Mouse (Mus musculus) natural killer cell, adult 2 months (primary cell): ENCODE results near the gene Rab11fip2.
A peak's percentile ranks its signal among the peaks of the same experiment; 100 is the strongest.

Experiments used
- DNase-seq, 2 experiments: peaks; one replicate each; pipeline ENCODE4 v3.0.0; 2022; ENCODE audit warnings: low spot score in 2 of 2

The Rab11fip2 gene

DNA sequence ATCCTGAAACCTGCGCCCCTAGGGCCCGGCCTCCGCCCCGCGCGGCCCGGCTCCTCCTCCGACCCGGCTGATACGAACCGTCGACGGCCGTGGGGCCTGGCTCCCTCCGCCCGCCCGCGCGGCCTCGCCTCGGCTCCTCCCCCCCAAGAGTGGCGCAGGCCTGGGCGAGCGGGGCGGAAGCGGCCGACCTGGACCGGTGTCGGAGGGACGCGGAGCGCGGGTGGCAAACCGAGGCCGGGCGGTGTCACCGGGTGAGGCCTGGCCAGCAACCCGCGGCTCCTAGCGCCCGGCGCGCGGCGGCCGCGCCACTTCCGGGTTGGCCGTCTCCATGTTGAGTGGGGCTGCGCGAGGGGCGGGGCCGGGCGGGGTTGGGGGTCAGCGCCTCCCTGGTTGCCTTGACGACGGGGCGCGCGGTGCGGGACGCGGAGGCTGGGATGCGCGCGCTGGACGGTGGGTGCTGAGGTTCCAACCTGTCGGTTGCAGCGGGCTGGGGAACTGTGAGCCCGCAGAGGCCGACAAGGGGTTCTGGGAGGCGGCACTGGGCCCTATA is at the start of gene Rab11fip2:
Gene Rab11fip2, minus strand, starts transcription at position 333 of the 550 bp plus-strand sequence.
- DNase-seq: peak; percentile 84 to 85

DNA sequence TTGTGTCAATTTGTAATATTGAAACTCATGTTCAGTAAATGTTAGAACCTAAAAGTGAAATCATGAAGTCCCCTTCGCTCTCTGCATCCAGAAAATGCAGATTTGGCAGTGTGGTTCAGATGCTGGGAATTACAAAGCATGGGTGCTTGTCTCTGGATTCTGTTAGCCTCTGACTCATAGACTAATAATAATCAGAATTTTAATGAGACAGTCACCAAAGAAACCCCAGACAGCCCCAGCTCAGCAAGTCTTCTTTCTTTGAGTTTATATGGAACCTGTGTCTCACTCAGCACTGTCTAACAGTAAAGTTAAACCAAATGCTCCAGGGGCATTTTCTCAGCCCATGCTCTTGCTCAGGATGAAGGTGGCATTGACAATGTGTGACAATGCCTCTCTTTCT is 38.1 kb upstream of the Rab11fip2 start:
- no peak for DNase-seq

DNA sequence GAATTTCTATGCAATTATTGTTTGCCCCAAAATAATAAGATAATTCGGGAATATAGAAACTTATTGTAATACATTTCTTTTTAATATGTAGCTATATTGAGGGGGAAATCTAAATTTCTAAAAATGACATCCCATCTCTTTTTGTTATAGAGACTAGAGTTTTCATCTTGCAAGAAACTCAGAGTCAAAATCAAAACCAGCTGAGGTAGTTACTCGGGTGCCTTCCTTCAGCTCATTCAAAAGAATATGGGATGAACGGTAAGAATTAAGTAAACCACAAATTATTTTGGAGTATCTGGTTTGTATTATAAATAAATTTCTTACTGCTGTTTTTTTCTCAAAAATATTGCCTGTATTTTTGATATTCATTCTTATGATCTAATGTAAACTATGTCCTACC is 11.5 kb upstream of the Rab11fip2 start:
- no peak for DNase-seq

DNA sequence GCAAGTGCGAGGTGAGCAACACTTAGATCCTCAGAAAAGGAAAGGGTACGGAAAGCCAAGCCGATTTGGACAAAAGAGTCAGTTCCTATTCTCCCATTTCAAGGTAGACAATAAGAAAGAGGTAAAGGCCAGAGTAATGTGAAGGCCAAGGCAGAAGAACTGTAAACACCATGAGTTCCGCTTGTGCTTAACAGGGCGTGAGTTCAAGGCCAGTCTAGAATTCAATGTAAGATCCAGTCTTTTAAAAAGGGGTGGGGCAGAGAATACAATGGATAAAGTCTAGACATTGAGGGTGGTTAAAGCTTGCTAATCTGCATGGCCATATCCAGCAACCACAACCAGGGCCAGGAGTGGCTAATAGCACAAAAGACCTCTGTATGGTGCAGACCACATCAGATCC is 6.3 kb upstream of the Rab11fip2 start:
- no peak for DNase-seq

DNA sequence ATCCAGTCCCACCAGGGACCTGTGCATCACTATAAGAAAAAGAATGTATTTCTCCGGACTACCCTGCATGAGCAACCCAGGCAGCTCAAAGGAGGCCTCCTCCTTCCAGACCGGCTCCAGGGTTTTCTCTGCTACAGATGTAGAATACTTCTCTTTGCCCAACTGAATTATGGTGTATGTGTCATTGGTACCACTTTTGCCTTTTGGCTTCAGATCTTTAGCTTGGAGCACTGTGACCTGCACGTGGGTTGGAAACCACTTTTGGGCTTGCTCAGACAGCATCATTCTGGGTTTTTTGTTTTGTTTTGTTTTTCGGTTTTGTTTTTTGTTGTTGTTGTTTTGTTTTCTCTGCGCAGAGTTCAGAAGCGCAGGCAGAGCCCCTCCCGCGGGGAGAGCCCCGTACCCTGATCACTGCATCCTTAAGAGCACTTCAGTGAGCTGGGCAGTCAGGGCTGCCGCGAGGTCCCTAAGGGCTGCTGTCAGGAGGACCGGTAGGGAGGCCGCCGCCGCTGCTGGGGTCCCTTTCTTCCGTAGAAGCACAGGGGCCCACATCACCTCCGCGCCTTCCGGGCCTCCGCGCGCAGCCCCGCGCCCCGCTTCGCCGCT is 635 bp downstream of the Rab11fip2 start:
- no peak for DNase-seq

DNA sequence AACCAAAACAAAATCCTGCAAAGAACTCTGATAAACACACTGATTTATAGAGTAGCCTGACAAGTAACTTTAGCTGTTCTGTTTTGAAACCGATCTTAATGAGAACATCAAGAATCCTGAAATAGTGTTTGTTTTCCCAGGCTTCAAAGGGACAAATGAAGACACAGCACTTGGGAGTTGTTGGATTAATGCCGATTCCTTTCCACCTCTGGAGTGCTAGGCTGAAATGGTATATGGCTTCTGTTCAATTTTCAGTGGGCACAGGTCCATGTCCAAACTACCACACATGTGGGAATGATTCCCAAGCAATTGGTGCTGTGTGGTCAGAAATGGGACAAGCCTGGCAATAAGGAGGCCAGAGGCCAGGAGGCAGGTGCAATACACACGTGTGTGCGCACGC is 3.7 kb downstream of the Rab11fip2 start:
- DNase-seq: no peak

DNA sequence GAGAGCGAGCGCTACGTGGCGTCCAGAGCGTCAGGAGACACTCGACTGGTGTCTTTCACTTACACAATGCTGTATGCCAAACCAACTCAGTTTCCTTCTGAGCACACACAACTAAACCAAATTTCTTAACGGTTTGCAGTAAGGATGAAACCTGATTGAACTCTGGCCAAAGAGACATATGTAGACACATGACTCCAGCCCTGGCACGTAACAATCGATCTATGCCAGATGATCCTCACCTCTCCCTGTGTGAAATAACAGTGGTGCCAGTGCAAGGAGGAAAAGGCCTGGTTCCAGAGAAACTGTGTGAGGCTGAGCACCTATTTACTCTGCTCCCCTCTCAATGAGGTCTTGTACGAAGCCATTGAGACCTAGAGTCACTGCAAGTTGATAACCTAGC is 11.4 kb downstream of the Rab11fip2 start:
- no peak for DNase-seq

DNA sequence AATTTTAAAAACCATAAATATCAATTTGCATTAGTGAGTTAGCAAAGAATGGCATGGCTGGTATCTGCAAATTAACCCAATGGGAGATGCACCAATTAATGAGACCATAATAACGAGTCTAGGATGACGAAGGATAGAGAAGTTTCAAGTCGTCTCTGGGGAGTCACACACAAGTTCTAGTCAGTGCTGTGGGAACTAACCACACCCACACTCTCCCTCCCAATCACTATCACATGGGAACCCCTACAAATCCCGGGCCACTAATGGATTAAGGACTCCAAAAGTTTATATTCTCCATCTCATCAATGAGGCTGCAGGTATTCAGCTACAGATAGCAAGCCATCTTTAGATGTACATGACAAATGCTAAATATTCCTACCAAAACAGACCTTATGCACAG is 14.8 kb downstream of the Rab11fip2 start:
- DNase-seq: no peak

DNA sequence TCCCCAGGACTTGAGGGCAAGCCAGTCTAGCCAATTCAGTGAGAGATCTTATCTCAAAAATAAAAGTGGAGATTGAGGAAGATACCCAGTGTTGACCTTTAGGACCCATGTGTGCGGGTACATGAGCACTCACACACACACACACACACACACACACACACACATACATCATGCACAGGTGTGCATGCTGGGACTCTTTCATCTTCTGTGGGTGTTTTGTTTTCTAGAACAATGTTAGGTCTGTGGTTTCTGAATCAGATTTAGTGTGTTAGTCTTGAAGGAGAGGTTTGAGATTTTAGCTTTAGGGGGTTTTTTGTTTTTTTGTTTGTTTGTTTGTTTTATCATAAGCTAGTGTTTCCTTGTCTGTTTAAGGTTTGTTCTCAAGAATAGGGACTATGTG is 17.3 kb downstream of the Rab11fip2 start:
- DNase-seq: no peak

DNA sequence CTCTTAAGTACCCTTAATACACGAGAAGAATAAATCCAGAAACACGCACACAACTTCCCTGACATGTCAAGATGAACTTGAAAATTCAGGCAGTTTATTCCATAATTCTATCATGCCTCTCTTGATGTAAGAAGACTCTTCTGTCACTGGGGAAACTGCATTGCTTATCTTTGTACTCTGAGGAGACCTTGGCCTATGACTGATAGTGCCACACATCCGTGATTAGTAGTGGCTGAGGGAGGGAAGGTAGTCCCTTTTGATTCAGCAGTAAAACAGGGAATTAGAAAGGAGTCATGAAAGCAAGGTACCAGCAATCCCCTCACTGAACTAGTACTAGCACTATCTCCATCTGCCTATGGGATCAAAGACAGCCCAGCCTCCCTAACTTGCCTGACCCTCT is 22.6 kb downstream of the Rab11fip2 start:
- no peak for DNase-seq

DNA sequence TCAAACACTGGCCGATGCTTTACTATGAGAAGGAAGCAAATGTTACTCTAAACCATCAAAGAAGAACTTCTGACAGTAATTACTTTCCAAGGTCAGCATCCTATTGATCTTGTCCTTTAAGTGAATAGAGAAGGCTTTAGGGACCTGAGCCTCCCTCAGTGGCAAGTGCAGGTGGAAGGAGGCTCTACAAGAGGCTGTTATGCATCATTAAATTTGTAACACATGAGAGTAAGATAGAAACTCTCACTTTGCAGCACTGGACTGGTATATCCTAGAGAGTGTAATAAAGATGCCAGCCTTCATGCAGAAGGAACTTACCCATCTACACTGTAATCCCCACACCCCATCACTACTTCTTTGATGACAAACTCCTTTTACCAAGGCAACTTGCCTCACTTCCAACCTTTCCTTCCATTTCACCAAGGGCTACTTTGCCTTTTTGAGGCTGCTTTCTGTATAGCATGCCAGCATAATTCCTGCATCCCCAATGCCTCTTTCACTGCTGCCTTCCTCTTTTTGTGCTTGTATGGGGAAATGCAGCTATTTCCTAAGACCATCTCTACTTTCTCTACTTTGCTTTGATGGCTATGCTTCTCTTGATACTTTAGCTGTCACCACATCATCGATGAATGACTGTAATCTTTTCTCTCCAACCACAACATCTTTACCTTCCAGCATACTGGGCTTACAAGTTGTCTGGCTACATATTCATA is 25.4 kb downstream of the Rab11fip2 start:
- DNase-seq: no peak

DNA sequence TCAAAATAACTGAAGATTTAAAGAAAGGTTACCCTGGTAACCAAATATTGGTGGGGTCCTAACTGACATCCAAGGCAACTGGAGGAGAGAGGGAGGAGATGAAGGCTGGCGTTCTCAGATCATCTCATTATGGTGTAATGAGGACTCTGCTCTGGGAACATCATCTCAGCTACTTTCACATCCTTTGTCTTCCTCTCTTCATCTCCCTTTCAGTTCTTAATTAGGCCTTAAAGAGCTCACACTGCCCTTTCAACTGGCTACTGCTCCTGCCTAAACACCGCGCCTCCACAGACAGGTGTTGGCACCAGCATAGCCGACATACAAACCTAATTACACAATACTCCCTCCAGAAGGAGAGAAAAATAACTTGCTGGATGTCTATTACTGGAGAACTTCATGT is 31.9 kb downstream of the Rab11fip2 start:
- no peak for DNase-seq

DNA sequence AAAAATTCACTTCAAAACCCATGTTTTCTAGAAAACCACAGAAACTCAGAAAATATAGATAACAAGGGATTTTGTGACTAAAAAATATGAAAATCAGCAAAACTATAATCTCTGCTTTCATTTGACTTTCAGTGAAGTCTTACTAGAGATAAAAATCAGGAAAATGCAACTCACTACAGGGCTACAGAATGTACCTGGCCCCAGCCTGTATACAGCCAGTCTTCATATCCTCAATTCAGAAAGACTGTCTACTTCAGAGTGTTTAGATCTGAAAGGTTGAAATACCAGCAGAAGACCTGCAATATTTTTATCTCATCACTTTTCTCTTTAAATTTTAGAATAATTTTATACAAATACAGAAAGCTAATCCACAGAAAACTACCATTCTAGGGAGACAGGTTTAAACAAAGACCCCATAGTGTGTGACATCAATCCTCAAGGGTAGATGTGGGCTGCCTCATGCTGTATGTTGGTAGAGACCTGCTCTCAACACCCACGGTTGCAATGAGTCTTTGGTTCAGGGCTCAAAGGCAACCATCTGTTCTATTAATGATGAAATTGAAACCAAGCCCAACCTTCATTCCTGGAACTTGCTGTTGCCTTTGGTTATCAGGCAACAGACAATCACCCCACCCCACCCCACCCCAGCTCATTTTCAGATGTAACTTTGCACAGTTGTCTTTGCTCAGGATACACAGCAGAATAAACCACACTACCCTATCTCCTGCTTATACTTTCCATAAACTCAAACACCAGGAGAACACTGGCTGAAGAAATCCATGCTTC is 38.0 kb downstream of the Rab11fip2 start:
- DNase-seq: no peak

DNA sequence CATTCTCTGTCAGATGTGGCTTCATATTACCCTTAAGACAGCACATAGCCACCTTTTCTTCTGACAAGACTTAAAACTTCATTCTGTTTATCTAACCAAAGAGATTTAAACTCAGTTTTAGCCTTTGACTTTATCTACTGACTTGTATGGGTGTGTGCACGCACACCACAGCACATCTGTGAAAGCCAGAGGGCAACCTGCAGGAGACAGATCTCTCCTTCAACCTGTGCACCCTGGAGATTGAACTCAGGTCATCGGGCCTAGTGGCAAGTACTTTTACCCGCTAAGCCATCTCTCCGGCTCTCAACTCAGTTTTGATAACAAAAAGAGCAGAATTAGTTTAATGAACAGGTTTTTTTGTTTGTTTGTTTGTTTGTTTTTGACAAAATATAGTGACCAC is 43.5 kb downstream of the Rab11fip2 start:
- DNase-seq: no peak

DNA sequence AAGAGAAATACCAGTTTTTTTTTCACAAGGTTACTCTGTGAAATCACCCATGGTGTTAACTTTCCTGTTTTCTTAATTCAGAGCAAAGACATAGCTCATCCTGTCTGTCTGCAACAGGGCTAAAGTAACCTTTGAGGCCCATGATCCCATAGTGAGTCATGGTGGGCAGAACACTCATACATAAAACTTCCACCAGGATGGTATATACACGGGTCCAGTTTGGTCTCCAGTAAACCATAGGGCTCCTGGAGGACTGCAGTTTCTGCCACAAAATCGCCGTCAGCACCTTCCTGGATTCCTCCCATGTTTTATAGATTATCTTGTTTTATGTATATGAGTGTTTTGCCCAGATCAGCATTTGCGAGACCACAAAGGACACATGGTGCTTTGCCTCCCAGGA is 45.2 kb downstream of the Rab11fip2 start:
- DNase-seq: no peak

DNA sequence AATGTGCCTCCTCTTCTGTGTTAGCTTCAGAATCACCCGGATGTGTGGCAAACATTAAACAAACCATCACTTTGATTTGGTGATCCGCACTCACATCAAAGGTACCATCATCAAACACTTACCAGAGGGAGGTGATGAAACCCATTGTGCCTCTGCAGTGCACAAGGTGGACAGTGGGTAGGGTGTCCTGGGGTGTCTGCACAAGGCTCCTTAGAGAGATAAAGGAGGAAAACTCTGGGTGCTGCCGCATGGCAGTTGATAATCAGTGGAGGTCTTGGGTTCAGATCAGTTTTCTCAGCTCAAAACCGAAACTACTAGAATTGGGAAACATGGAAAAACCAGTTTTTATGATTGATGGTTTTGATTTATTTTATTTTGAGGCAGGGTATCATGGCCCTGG is 54.1 kb downstream of the Rab11fip2 start:
- DNase-seq: no peak

DNA sequence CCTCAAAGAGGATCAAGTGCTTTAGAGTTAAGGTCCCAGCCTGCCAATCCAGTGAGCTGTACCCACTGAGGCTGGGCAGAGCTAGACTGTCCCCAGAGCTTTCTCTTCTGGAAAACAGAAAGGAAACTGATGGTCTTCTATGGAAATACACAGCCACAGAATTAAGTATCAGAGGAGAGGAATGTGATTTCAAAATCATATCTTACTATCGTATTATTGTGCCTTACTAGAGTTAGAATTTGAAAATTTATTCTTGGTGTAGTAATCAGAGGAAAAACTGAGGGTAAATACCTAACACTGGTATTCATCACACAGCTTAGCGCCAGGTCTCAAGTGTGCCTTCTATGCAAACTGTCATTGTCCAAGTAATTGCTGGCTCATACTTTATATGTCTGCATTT is 54.6 kb downstream of the Rab11fip2 start:
- DNase-seq: no peak

DNA sequence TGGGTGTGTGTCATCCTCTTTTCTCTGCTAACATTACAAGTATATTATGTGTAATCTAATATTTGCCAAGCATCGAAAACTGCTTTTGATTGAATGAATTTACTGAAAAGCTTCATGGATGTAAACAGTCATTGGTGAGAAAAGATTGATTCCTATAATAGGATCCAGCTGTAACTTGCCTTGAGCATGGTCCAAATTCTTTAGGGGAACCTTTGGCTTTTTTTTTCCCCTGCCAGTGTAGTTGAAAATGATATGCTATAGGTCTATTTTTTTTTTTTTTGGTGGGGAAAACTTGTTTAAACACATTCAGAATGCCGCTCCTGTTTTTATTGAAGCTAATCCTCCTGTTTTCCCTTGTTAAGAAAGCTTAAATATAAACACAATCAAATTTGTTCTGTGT is 55.6 kb downstream of the Rab11fip2 start:
- DNase-seq: no peak

DNA sequence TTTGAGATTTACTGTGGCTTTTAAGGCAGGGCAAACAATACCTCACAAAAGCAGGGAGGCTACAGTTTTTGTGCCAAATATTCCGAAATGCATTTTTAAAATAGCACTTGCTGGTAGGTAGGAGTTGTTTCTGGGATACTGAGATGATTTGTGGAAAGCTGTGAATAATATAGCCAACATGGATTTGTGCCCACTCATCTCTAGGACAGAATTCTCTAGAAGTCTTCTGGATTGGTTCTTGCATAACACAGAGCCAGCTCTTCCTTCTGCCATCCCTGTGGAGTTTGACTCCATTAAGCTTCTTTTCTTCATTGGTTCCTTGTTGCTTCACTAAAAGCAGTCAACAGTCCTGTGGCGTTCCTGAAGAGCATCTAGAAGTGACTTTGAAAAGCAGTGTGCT is 58.2 kb downstream of the Rab11fip2 start:
- DNase-seq: no peak

DNA sequence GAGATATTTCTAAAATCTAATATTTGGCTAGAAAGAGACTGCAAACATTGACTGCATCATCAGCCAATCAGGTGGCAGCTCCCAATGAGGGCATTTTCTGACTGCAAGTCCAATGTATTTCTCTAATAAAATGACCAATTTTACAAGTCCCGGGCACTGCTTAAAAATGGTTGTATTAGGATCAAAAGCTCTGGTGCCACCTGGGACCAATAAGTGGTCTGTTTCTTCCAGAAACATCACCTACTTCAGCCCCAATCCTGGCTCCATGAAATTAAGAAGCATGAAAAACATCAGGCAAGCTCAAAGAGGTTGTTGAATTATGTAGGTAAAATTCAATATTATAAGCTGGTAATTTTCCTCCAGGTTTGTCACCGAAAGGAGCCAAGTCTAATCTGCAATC is 66.2 kb downstream of the Rab11fip2 start:
- no peak for DNase-seq

DNA sequence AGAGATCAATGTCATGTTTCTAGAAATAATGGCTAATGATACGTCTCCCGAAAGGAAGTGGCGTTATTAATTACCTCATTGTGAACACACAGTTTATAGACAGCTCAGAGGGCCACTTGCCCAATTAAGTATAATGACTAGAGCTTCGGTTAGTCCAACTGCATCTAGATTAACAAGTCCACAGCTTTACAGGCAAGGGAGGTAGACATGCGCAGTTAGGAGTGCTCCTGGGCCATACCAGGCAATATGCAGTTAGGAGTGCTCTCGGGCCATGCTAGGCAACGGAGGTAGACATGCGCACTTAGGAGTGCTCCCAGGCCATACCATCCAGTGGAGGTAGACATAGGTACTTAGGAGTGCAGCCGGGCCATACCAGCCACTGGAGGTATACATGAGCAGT is 76.8 kb downstream of the Rab11fip2 start:
- no peak for DNase-seq

DNA sequence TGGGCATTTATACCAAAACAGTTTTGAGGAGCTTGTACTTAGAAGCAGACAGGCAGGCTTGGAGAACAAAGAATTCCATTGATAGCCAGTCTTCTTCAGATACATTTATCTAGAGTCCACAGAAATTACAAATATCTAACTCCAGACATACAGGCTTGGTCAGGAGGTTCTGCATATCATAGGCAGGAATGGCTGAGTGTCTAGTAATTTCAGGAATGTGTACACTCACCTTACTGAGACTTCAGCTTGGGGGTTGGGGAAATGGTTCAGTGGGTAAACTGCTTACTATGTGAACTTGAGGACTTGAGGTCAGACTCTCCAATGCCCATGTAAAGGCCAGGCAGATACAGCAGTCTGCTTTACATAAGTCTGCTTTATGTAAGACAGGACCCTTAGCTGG is 81.0 kb downstream of the Rab11fip2 start:
- DNase-seq: no peak

DNA sequence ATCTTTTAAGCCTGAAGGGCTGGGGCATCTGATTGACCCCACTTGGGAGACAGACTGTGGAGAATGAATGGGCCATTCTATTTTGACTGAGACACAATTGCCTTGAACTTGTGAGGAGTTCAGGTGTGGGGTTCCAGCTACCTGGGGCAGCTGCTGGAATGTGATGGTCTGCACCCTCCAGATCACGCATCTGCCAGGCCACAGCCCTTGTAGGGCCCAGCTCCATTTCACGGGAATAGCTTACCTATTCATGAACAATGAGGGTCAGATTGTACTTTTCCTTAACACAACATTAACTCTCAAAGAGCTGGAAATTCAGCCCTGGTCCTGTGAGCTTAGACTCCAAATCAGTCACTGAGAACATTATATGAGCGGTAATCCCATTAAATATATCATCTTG is 82.7 kb downstream of the Rab11fip2 start:
- DNase-seq: no peak
